Mouse (Mus musculus) megakaryocyte, embryonic 14.5 days (primary cell): Measurements from ENCODE around the gene Gnaz.

ENCODE experiments used
- FLI1 ChIP-seq: IDR thresholded peaks from 2 replicates; pipeline ENCODE4 v1.6.1; 2012; ENCODE audit warnings: low read length, inconsistent platforms, mixed read lengths
- GATA1 ChIP-seq: IDR thresholded peaks from 3 replicates; pipeline ENCODE4 v1.6.1; 2012; ENCODE audit warnings: mixed read lengths, low read length, inconsistent platforms, borderline replicate concordance

DNA sequence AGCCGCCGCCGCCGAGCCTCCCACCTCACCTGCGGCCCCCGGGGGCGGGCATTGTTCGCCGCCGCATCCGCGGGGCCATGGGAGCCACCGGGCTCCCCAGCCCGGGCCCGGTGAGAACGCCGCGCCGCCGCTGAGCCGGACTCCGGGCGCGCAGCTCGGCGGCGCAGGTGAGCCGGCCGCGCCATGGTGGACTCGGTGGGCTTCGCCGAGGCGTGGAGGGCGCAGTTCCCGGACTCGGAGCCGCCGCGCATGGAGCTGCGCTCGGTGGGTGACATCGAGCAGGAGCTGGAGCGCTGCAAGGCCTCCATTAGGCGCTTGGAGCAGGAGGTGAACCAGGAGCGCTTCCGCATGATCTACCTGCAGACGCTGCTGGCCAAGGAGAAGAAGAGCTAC is 93.9 kb downstream of the Gnaz start:
- TF ChIP-seq FLI1 (no peak), GATA1 (no peak)
